Mouse (Mus musculus): ENCODE measurements around the gene Tsr2. TPM values are rescaled to one million over a fixed set of nuclear protein-coding genes. Genes with fewer than 3 reads are reported as not detected.

Tsr2 gene
- polyA plus RNA-seq, 1 experiment = 60.0 TPM

DNA sequence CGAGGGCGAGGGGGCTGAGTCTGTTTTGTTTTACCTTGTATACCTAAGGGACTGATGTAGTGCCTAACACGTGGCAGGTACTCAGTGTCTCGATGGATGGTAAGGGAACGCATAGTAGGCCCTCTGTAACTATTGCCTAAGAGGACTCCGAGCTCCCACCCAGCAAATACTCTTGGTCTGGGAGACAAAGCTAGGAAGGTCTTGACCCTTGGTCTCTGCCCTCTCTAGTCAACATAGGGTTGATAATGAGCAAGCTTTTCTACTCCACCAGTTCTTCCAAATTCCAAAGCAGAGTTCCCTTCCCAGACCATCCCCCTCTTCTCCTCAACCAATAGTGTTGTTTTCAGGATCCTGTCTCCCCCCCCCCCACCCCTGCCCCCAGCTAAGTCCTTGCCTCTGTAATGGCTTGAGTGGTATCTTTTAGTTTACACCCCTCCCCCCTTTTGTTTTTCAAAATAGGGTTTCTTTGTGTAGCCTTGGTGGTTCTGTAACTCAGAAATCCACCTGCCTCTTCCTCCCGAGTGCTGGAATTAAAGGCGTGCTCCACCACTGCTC, 46.6 kb downstream of the Tsr2 start:
- H3K4me1 ChIP-seq (ENCODE audit: control insufficient read depth, insufficient read depth, low read length) = peaks cover 2% of the 10 kb centered on the region; the same call in 1 of the 2 replicates
- no peak overlapping the region for H3K27ac ChIP-seq (ENCODE audit: insufficient read depth, low read length)
- no peak for TF ChIP-seq POLR2A (IDR thresholded peaks at IDR 0.05; ENCODE audit: extremely low read depth, insufficient read depth, low read length)
- TF ChIP-seq CTCF (IDR thresholded peaks at IDR 0.05; ENCODE audit: extremely low read depth, insufficient read depth, low read length) = no peak
- peak overlapping the region; percentile 6; the same call in 1 of the 2 replicates for H3K4me3 ChIP-seq (ENCODE audit: insufficient read depth, low read length)

GRCm38 (mm10) chrX:151047431-151048058, 48.8 kb downstream of the Tsr2 start:
- Histone ChIP-seq H3K4me3 (ENCODE audit: insufficient read depth, low read length) (peak overlapping the region; percentile 51), H3K4me1 (ENCODE audit: control insufficient read depth, insufficient read depth, low read length) (no peaks in the 10 kb centered on the region), H3K27ac (ENCODE audit: insufficient read depth, low read length) (peak overlapping the region; percentile 89)
- no peak for TF ChIP-seq CTCF (IDR thresholded peaks at IDR 0.05; ENCODE audit: extremely low read depth, insufficient read depth, low read length)
- TF ChIP-seq POLR2A (IDR thresholded peaks at IDR 0.05; ENCODE audit: extremely low read depth, insufficient read depth, low read length) = no peak

DNA sequence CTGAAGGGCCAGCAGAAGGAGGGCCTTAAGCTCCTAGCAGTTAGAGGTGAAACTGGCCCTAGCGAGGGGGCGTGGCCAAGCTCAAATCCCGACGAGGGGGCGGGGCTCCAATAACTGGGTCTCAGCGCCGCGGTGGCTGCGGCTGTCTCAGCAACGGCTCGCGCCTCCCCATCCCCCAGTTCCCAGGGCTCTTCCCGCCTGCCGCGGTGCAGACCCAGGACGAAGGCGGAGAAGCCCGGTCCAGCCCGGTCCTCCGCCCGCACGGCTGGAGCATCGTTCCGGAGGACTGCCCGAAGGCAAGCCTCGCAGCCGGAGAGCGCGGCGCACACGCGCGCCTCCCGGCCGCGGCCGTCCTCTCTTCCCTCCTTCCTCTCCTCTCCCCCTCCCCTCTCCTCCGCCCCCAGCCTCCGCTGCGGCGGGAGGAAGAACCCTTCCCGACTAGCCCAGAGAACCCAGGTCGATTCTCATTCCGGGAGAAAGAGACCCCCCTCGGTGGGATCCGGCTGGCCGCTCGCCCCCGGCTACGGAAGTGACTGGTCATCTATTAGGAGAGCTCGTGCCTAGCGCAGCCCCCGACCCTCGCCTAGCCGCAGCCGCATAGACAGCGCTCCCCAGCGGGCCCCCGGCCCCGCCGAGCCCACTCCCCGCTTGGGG, 49.4 kb downstream of the Tsr2 start:
- Histone ChIP-seq H3K4me1 (ENCODE audit: control insufficient read depth, insufficient read depth, low read length) (no peaks in the 10 kb centered on the region), H3K27ac (ENCODE audit: insufficient read depth, low read length) (peak overlapping the region; percentile 89), H3K4me3 (ENCODE audit: insufficient read depth, low read length) (peak overlapping the region; percentile 51)
- TF ChIP-seq CTCF (IDR thresholded peaks at IDR 0.05; ENCODE audit: extremely low read depth, insufficient read depth, low read length) (no peak), POLR2A (IDR thresholded peaks at IDR 0.05; ENCODE audit: extremely low read depth, insufficient read depth, low read length) (0 out of 2 replicates have a peak, but pooled peaks have one; percentile 28)

DNA sequence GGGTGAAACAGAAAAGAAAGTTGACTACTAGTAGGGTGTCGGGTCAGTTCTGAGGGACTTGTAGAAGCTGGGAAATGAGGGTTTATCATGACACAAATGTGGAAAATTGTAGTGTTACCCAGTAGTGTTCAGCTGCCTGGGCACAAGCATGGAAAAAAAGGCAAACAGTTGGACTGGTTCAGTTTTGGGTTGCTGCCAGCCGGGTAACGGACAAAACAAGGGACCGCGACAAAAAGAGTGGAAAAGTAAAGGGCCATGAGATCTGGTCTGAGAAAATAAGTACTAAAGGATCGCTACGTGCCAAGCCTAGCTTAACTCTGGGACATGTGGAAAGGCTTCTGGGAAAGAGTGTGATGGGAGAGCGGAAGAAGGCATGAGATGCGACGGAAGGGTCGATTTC, 50.0 kb downstream of the Tsr2 start:
- Histone ChIP-seq H3K4me3 (ENCODE audit: insufficient read depth, low read length) (peak overlapping the region; percentile 51), H3K27ac (ENCODE audit: insufficient read depth, low read length) (no peak overlapping the region; the same call in 1 of the 2 replicates), H3K4me1 (ENCODE audit: control insufficient read depth, insufficient read depth, low read length) (no peaks in the 10 kb centered on the region)
- TF ChIP-seq POLR2A (IDR thresholded peaks at IDR 0.05; ENCODE audit: extremely low read depth, insufficient read depth, low read length) (no peak), CTCF (IDR thresholded peaks at IDR 0.05; ENCODE audit: extremely low read depth, insufficient read depth, low read length) (no peak)

GRCm38 (mm10) chrX:151045850-151046249, 50.5 kb downstream of the Tsr2 start, which contains the start of gene Fgd1:
Gene Fgd1 (plus strand): TSS chrX:151046150.
- peak within 1 kb of the TSS; percentile 89 for H3K27ac ChIP-seq (ENCODE audit: insufficient read depth, low read length)
- TF ChIP-seq POLR2A (IDR thresholded peaks at IDR 0.05; ENCODE audit: extremely low read depth, insufficient read depth, low read length) (no peak), CTCF (IDR thresholded peaks at IDR 0.05; ENCODE audit: extremely low read depth, insufficient read depth, low read length) (no peak)
- peak within 1 kb of the TSS; percentile 51 for H3K4me3 ChIP-seq (ENCODE audit: insufficient read depth, low read length)
- no peaks in the 10 kb centered on the region for H3K4me1 ChIP-seq (ENCODE audit: control insufficient read depth, insufficient read depth, low read length)

DNA sequence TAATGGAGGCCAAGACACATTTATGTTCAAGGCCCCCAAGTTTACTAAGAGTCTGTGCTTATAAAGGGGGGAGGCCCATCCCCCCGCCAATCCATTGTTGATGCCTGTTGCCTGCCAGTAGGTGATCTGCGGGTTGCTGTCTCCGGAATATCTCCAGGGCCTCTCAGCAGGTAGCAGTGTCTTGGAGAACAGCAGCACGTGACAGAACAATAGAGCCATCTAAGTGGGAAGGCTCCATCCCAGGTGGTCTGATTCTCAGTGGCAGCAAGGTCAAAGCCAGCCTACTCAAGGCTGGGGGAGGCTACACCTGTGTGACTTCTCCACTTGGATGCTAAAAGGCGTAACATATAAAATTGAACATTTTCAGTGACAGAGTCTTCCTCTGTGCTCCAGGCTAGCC, 55.1 kb downstream of the Tsr2 start:
- no peak for TF ChIP-seq POLR2A (IDR thresholded peaks at IDR 0.05; ENCODE audit: extremely low read depth, insufficient read depth, low read length)
- no peak for TF ChIP-seq CTCF (IDR thresholded peaks at IDR 0.05; ENCODE audit: extremely low read depth, insufficient read depth, low read length)
- no peaks in the 10 kb centered on the region for H3K4me1 ChIP-seq (ENCODE audit: control insufficient read depth, insufficient read depth, low read length)
- H3K27ac ChIP-seq (ENCODE audit: insufficient read depth, low read length) = no peak overlapping the region
- H3K4me3 ChIP-seq (ENCODE audit: insufficient read depth, low read length) = no peak overlapping the region

Other genes with a start within 250 kb of the Tsr2 start
- gene Gnl3l, start 79.2 kb downstream of the Tsr2 start, polyA plus RNA-seq (2012; rRNA removed) = 78.9 and 79.7 TPM in 2 replicates
- 14.0 and 15.8 TPM in 2 replicates for gene Fgd1, start 50.4 kb downstream of the Tsr2 start, polyA plus RNA-seq (2012; rRNA removed)
- gene Wnk3, start 101.5 kb upstream of the Tsr2 start, polyA plus RNA-seq (2012; rRNA removed) = 9.0 and 9.6 TPM in 2 replicates
- 13.0 and 13.1 TPM in 2 replicates for gene Fam120c, start 247.6 kb upstream of the Tsr2 start, polyA plus RNA-seq (2012; rRNA removed)

Data from cortical plate, adult 2 months (tissue).